Mouse (Mus musculus): Measurements from ENCODE around the gene Tac1. TPM values are rescaled to one million over a fixed set of nuclear protein-coding genes. Genes with fewer than 3 reads are reported as not detected.
"Not testable (repeated sequence)": the region's sequence is repeated elsewhere in the genome, so short reads cannot be mapped to it uniquely, and the experiment has no call there.

The Tac1 gene
- polyA plus RNA-seq, 1 experiment from 2014 or later = 0.83 TPM

GRCm38 (mm10) chr6:7601353-7602094 is 46.8 kb downstream of the Tac1 start:
- no peak overlapping the region for H3K4me3 ChIP-seq
- 82% methylated on average over 4 of the region's 4 CpGs for WGBS

GRCm38 (mm10) chr6:7613676-7614075 is 59.0 kb downstream of the Tac1 start:
- H3K9ac ChIP-seq; H3K4me2 ChIP-seq; ATAC-seq (replicated peaks; ENCODE audit: insufficient number of reproducible peaks, insufficient read depth, low FRiP score, low read depth); H3K27ac ChIP-seq; H3K4me3 ChIP-seq; H3K9me3 ChIP-seq (replicated peaks); H3K36me3 ChIP-seq; H3K27me3 ChIP-seq; H3K4me1 ChIP-seq (replicated peaks): not testable (repeated sequence)
- 83% methylated on average over 19 of the region's 19 CpGs for WGBS

More at GRCm38 (mm10) chr6:7601353-7602094, 46.8 kb downstream of the Tac1 start:
- H3K9me3 ChIP-seq (replicated peaks) = no peaks in the 10 kb centered on the region
- no peak overlapping the region for H3K9ac ChIP-seq
- no peak overlapping the region for H3K27ac ChIP-seq
- H3K36me3 ChIP-seq = no peaks in the 10 kb centered on the region
- H3K27me3 ChIP-seq = no peaks in the 10 kb centered on the region
- no peaks in the 10 kb centered on the region for H3K4me1 ChIP-seq (replicated peaks)
- ATAC-seq (replicated peaks; ENCODE audit: insufficient number of reproducible peaks, insufficient read depth, low FRiP score, low read depth) = no peak
- no peak overlapping the region for H3K4me2 ChIP-seq

Other genes with a start within 250 kb of the Tac1 start
- gene Asns, start 138.4 kb downstream of the Tac1 start, polyA plus RNA-seq (2015; fragmentation: Nextera tagmentation; extraction: Ambion mirVana) = 16.1 and 23.7 TPM in 2 replicates

Measured in heart, embryonic 15.5 days (tissue).